Mouse (Mus musculus) gonadal fat pad, adult 2 months (tissue): ENCODE measurements around the gene Zcchc8. TPM values are rescaled to one million over a fixed set of nuclear protein-coding genes. Genes with fewer than 3 reads are reported as not detected.

Source experiments
- DNase-seq: peaks from one replicate; pipeline ENCODE4 v3.0.0-alpha.2; 2012; ENCODE audit warnings: low read depth
- polyA plus RNA-seq: library from polyadenylated mRNA; depleted of rRNA; stranded (reverse); fragments of >200 nt; gene quantifications from 2 replicates; pipeline ENCODE4 v1.2.3, GENCODE M21; 2012

Zcchc8 gene
- polyA plus RNA-seq, 1 experiment: 19.4 TPM

- DNase-seq: no peak
These were observed 37.3 kb downstream of the Zcchc8 start for GRCm38 (mm10) chr5:123683377-123684220.

GRCm38 (mm10) chr5:123683043-123683376, 37.9 kb downstream of the Zcchc8 start:
- DNase-seq: no peak

DNA sequence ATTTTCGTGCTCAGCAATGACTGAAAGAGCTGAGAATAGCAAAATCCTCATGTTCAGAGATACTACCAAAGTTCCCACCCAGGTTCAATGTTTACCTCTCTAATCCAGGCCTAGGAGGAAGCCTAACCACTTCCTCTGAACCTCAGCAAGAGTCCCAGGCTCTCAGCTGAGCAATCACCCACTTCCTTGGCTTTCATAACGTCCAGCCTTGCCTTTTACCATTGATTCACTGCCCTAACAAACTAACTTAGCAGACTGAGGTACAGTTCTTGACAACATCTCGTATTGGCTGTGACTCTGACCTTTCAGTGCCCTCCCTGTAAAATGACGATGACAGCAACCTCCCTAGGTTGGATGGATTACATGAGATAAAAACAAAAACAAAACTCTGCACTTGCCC, 38.5 kb downstream of the Zcchc8 start:
- DNase-seq: no peak

GRCm38 (mm10) chr5:123679546-123680263, 41.2 kb downstream of the Zcchc8 start:
- no peak for DNase-seq

- DNase-seq: no peak
These were observed 41.8 kb downstream of the Zcchc8 start for GRCm38 (mm10) chr5:123679106-123679505.

GRCm38 (mm10) chr5:123675717-123676116, 45.2 kb downstream of the Zcchc8 start:
- DNase-seq: no peak

GRCm38 (mm10) chr5:123675221-123675620, 45.7 kb downstream of the Zcchc8 start:
- no peak for DNase-seq

- DNase-seq: no peak
These were observed 49.5 kb downstream of the Zcchc8 start for GRCm38 (mm10) chr5:123671473-123671820.

DNA sequence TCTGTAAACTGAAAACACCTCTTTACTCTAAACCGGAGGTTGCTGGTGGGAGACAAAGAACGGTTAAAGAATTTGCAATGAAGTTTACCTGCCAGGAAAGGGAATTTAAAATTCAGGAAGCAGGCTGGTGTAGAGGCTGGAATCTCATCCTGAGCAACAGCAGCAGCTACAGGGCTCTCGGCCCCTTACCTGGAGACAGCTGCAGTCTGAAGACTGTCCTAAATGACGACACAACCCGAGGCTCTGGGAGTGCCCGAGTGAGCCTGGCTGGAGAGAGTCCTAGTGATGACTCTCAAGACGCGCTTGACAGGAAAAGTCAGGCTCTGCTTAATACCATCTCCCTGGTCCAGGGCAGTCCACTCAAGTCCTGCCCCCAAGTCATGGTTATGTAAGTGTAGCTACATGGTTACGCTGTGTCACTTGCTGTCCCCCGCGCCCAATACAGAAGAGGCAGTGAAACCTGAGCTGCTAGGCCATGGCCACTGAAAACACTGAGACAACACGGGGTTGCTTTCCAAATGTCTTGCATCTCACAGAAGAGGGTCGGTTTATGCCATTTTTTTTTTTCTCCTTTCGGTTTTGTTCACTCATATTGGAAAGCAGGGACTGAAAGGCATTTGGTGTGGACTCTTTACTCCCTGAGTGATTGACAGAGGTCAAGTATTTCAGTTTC, 50.0 kb downstream of the Zcchc8 start:
- no peak for DNase-seq

DNA sequence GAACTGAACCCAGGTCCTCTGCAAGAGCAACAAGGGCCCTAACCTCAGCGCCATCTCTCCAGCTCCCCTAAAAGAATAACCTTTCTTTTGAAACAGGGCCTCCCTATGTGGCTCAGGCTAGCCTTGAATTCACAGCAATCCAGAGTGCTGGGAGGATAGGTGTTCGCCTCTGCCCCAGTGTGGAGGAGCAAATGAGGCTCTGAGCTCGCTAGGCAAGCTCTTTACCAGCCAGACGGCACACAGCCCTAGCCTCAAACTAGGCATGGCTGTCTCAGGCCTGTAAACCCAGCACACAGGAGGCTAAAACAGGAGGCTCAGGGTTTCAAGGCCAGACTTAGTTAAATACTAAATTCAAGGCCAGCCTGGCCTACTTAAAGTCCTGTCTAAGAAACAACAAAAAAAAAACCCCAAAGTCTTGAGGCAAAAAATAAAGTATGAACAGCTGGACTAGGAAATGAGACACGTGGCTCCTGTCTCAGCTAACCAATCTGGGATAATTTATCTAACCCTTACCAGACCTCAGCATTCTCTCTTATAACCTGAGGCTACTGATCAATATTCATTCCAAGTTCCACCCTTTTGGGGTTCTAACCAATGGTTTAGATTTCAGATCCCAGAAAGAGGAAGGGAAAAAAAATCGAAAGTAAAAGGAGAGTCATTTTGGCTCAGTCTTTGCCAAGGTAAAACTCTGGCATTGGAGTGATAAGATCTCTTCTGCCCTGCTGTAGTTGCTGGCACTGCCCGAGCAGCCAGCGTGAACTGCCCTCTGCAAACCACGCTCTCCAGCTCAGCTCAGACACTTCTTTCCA, 50.7 kb downstream of the Zcchc8 start:
- no peak for DNase-seq

DNA sequence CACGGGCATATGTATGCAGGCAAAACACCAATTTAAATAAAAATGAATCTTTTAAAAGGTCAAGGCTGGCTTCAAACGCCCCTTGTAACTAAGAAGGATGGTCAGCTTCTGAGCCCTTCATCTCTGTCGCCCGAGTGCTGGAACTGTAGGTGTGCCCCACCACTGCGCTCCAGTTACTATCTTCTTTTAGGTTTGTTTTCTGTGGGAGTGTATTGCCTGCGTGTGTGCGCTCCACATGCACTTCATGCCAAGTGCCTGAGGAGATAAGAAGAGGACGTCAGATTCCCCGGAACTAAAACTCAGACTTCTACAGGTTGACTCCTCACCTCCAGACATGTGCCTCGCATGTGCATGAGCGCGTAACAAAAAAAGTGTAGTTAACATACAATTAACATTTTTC, 53.0 kb downstream of the Zcchc8 start:
- DNase-seq: no peak

- no peak for DNase-seq
These were observed 54.9 kb downstream of the Zcchc8 start for GRCm38 (mm10) chr5:123665956-123666355.

DNA sequence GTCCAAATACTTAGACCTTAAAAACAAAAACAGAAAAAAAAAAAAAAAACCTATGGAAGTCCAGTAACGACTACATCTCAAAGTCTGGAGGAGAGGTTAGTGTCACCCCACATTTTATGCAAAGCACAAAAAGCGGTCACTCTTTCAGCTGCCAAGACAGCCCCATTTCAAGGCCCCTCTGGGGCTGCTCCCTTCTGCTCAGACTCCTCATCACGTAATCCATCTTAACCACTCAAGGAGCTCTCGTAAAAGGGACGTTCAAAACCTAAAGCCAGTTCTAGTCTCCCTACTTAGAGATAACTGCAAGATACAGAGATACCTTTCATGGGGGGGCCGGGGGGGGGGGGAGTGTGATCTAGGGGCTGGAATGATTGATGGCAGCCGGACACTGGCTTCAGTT, 56.6 kb downstream of the Zcchc8 start:
- DNase-seq: no peak

GRCm38 (mm10) chr5:123662059-123662458, 58.8 kb downstream of the Zcchc8 start:
- DNase-seq: no peak

DNA sequence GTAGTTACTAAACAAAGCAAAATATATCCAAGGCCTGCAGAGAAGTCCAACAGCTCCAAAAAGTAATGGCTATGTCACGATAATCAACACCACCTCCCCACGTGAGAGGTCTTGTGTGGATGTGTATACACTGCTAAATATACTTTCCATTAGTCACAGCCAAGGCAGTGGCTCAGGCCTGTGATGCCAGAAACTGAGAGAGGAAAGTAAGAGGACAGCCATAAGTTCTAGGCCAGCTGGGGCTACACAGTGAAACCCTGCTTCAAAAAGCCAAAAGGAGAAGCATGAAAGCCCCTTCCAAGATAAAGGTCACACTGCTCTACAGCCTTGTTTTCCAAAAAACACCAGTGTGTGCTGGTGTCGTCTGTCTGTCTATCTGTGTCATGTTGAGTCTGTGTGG, 59.3 kb downstream of the Zcchc8 start:
- no peak for DNase-seq

DNA sequence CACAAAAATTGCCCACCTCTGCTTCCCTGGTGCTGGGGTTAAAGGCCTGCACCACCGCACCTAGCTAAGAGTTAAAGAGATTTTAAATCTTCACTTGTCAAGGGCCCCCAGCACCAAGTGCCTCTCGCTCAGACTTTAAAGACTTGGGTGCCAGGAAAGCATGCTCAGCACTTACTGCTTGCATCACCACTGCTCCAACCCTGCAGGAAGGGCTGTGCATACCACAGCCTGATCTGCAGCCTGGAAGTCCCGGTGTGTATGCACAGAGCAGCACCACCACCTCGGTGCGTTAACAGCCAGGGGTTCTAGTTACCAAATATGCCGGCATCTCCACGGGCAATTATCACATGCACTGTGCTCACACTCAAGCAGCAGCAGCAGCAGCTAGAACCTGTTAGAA, 63.2 kb downstream of the Zcchc8 start:
- no peak for DNase-seq

- no peak for DNase-seq
These were observed 66.0 kb downstream of the Zcchc8 start for GRCm38 (mm10) chr5:123654937-123655336.

- no peak for DNase-seq
These were observed 67.6 kb downstream of the Zcchc8 start for GRCm38 (mm10) chr5:123653287-123653801.

DNA sequence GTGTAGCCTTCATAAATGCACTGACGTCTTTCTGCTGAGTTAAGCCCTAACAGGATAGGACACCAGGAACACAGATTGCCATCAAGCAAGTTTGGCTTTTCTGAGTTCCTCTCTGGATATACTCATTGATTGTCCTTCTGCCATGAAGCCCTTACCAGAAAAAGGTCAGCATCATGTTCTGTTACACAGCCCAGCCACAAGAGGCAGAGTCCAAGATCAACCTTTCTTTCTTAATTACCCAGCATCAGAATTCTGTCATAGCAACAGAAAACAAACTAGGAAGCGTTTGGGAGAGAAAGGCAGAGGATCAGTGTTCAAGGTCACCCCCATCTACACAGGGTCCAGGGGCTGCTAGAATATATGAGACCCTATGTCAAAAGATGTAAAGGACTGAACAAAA, 70.1 kb downstream of the Zcchc8 start:
- DNase-seq: no peak
